Comparison of ENCODE assay signal across 27 mouse cellular contexts in genomic region chrX:163518963-163519541, GRCm38 (mm10). TPM values are rescaled to one million over a fixed set of nuclear protein-coding genes. Genes with fewer than 3 reads are reported as not detected.
A peak's percentile ranks its signal among the peaks of the same experiment; 100 is the strongest.
DNase-seq lines count a peak whose midpoint lies in the region; ATAC-seq and TF ChIP-seq lines count a peak whose summit lies in the region.
"Had no signal": no experiment of that assay in that cellular context is flagged by ENCODE, and none has a peak within 500 bp of the region (broad histone marks: within the 10 kb centered on the region; RNA-seq: fewer than 3 reads in every experiment).

No protein-coding gene starts in this region.

- WGBS in intestine, postnatal 0 days, result 48% methylated on average over 4 of the region's 4 CpGs

- no peaks in the 10 kb centered on the region for H3K4me1 ChIP-seq in intestine, postnatal 0 days (replicated peaks; ENCODE audit: control insufficient read depth, insufficient read depth, low read length)
- H3K4me1 ChIP-seq: embryonic facial prominence, embryonic 10.5 days; embryonic facial prominence, embryonic 12.5 days; forebrain, embryonic 13.5 days; forebrain, embryonic 15.5 days had no signal

- peak; percentile 54 for ATAC-seq in intestine, postnatal 0 days
- ATAC-seq: activated CD4-positive, CD25-positive, alpha-beta regulatory T cell, adult 4 months; CD4-positive, CD25-positive, alpha-beta regulatory T cell, adult 4 months; forebrain, embryonic 13.5 days; forebrain, embryonic 15.5 days; forebrain, postnatal 0 days; Patski had no signal

- DNase-seq in embryo, embryonic 10.5 days (ENCODE audit: low spot score), result peak; percentile 0
- DNase-seq in embryo, embryonic 9.5 days (ENCODE audit: extremely low spot score), result no peak
- peak; percentile 14 for DNase-seq in kidney, adult 9 months
- DNase-seq in kidney, adult 11 months, result no peak
- DNase-seq in layer of hippocampus, adult 9-11 months, result no peak
- DNase-seq: adrenal gland, adult 8-10 months; adrenal gland, postnatal 14 days; adrenal gland, postnatal 36 days; B cell, adult 2 months; cerebellum, adult 11-12 months; cerebellum, adult 2 months; cerebellum, adult 9-10 months; cerebellum, postnatal 10 days; cerebellum, postnatal 25 days; embryo, embryonic 11 days; forebrain, postnatal 0 days had no signal

- no peak overlapping the region for H3K4me3 ChIP-seq in intestine, postnatal 0 days (ENCODE audit: low read depth, low read length)
- H3K4me3 ChIP-seq: embryonic facial prominence, embryonic 10.5 days; embryonic facial prominence, embryonic 12.5 days; forebrain, embryonic 13.5 days; forebrain, embryonic 15.5 days had no signal

- TF ChIP-seq CTCF in intestine, postnatal 0 days (IDR thresholded peaks at IDR 0.05; ENCODE audit: low read depth), result no peak

- no peaks in the 10 kb centered on the region for H3K27me3 ChIP-seq in intestine, postnatal 0 days (replicated peaks; ENCODE audit: control insufficient read depth, insufficient read depth, low read length)
- H3K27me3 ChIP-seq: CH12.LX; embryonic facial prominence, embryonic 12.5 days; forebrain, embryonic 13.5 days; forebrain, embryonic 15.5 days had no signal

- no peaks in the 10 kb centered on the region for H3K36me3 ChIP-seq in intestine, postnatal 0 days (ENCODE audit: control insufficient read depth, insufficient read depth)
- H3K36me3 ChIP-seq: embryonic facial prominence, embryonic 10.5 days; embryonic facial prominence, embryonic 12.5 days; forebrain, embryonic 15.5 days; G1E had no signal

- no peaks in the 10 kb centered on the region for H3K9me3 ChIP-seq in intestine, postnatal 0 days (ENCODE audit: control insufficient read depth)
- H3K9me3 ChIP-seq: embryonic facial prominence, embryonic 10.5 days; embryonic facial prominence, embryonic 12.5 days; forebrain, embryonic 13.5 days; forebrain, embryonic 15.5 days; G1E had no signal

- H3K4me2 ChIP-seq in intestine, postnatal 0 days (replicated peaks; ENCODE audit: low read depth), result no peak overlapping the region
- H3K4me2 ChIP-seq: embryonic facial prominence, embryonic 12.5 days; forebrain, embryonic 13.5 days; forebrain, embryonic 15.5 days had no signal

- H3K27ac ChIP-seq in intestine, postnatal 0 days (ENCODE audit: low read depth, low read length), result no peak overlapping the region
- H3K27ac ChIP-seq: embryonic facial prominence, embryonic 10.5 days; embryonic facial prominence, embryonic 12.5 days; forebrain, embryonic 13.5 days; forebrain, embryonic 15.5 days had no signal

- no peak overlapping the region for H3K9ac ChIP-seq in intestine, postnatal 0 days (ENCODE audit: low read depth, low read length)
- H3K9ac ChIP-seq: embryonic facial prominence, embryonic 12.5 days; forebrain, embryonic 13.5 days; forebrain, embryonic 15.5 days; forebrain, postnatal 0 days had no signal

RNA-seq across cellular contexts. Expression of gene Grpr, which starts 30.4 kb away (rescaled TPM):
- 0.74 and 0.80 TPM in 2 replicates for polyA plus RNA-seq in intestine, postnatal 0 days (2015; fragmentation: Nextera tagmentation; extraction: Ambion mirVana)
- polyA plus RNA-seq: activated CD4-positive, CD25-positive, alpha-beta regulatory T cell, adult 4 months; CD4-positive, CD25-positive, alpha-beta regulatory T cell, adult 4 months; forebrain, embryonic 11.5 days; G1E; Patski had no signal

Comparison
In these comparisons a context has a peak if more than half of its experiments do, and no peak if none do; other contexts are left out.
1. DNase-seq: peak in embryo, embryonic 10.5 days (single experiment) and kidney, adult 9 months (single experiment); none in embryo, embryonic 9.5 days (single experiment), kidney, adult 11 months (single experiment) and layer of hippocampus, adult 9-11 months (single experiment).